Mouse (Mus musculus) stomach, embryonic 15.5 days (tissue): ENCODE measurements around the gene Tmem100. TPM values are rescaled to one million over a fixed set of nuclear protein-coding genes. Genes with fewer than 3 reads are reported as not detected.

ENCODE experiments used
- ATAC-seq: fragments of 200-750 bp; cut with Nextera tagmentation; 2 replicates; pipeline ENCODE4 v1.8.0; 2017; ENCODE audit warnings: low read depth, moderate number of reproducible peaks, moderate TSS enrichment; ENCODE audit not compliant: insufficient read depth, low FRiP score
- H3K27ac ChIP-seq: fragments of 300-500 bp; sonication (generic); 2 replicates; pipeline ENCODE4 v1.5.1; 2015; ENCODE audit warnings: mild to moderate bottlenecking, inconsistent platforms
- H3K27me3 ChIP-seq: fragments of 300-500 bp; sonication (generic); replicated peaks from 2 replicates; pipeline ENCODE4 v1.6.1; 2015; ENCODE audit warnings: inconsistent platforms
- H3K36me3 ChIP-seq: fragments of 300-500 bp; sonication (generic); 2 replicates; pipeline ENCODE4 v1.6.1; 2015; ENCODE audit warnings: inconsistent platforms
- H3K4me1 ChIP-seq: fragments of 300-500 bp; sonication (generic); 2 replicates; pipeline ENCODE4 v1.6.1; 2015; ENCODE audit warnings: inconsistent platforms
- H3K4me2 ChIP-seq: fragments of 300-500 bp; sonication (generic); 2 replicates; pipeline ENCODE4 v1.6.1; 2015; ENCODE audit warnings: mild to moderate bottlenecking, inconsistent platforms
- H3K4me3 ChIP-seq: fragments of 300-500 bp; sonication (generic); replicated peaks from 2 replicates; pipeline ENCODE4 v1.5.1; 2015; ENCODE audit warnings: inconsistent platforms
- H3K9ac ChIP-seq: fragments of 300-500 bp; sonication (generic); 2 replicates; pipeline ENCODE4 v1.6.1; 2015; ENCODE audit warnings: inconsistent platforms
- H3K9me3 ChIP-seq: fragments of 300-500 bp; sonication (generic); 2 replicates; pipeline ENCODE4 v1.6.1; 2016; ENCODE audit warnings: inconsistent platforms
- WGBS: fragments of 180-500 bp; shearing (Covaris S2); methylation state at CpG from one replicate; pipeline ENCODE4 v1.1.7; 2015; 5-methylcytosine and 5-hydroxymethylcytosine counted together
- polyA plus RNA-seq: library from polyadenylated mRNA; unstranded; fragments of >200 nt; fragmentation: Nextera tagmentation; extraction: Ambion mirVana; gene quantifications from 2 replicates; pipeline ENCODE4 v1.2.1, GENCODE M21; 2015

The Tmem100 gene
- polyA plus RNA-seq, 1 experiment from 2014 or later = 27.3 TPM

DNA sequence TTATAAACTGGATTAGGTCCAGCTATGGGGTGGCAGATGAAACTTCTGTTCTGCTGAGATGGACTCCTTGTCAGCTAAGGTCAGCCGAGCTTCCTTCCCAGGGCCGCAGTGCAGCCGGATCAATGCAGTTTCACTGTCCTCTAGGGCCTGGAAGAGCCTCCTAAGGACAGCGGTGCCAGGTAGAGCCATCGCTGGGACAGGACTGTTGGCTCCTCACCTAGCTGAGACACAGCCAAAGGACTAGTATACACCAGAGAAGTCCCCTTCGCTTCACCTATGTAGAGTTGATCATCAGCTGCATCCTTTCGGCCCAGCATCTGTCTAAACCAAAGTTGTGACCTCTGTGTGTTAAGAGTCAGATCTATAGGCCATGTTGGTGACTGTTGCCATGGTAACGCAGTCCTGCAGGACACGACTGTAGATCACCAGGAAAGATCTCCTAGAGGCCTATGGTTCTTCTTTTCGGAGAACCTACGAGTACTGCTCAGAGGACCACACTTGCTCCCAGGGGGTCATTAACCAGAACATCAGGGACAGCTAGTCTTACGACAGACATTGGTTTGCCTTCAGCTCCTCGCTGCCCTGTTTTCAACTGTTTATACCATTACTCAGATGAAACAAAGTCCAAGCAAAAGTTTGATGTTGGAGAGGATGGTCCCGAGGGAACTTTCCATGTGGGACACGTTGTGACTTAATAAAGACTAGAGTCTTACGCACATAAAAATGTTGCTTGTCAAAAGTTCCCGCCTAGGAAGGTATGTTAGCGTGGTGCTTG, 31.0 kb upstream of the Tmem100 start:
- no peak for ATAC-seq
- Histone ChIP-seq H3K4me2 (no peak overlapping the region), H3K9ac (no peak overlapping the region), H3K36me3 (no peaks in the 10 kb centered on the region), H3K4me1 (no peaks in the 10 kb centered on the region), H3K27me3 (no peaks in the 10 kb centered on the region), H3K4me3 (no peak overlapping the region), H3K27ac (no peak overlapping the region), H3K9me3 (no peaks in the 10 kb centered on the region)
- 88% methylated on average over 18 of the region's 18 CpGs for WGBS

DNA sequence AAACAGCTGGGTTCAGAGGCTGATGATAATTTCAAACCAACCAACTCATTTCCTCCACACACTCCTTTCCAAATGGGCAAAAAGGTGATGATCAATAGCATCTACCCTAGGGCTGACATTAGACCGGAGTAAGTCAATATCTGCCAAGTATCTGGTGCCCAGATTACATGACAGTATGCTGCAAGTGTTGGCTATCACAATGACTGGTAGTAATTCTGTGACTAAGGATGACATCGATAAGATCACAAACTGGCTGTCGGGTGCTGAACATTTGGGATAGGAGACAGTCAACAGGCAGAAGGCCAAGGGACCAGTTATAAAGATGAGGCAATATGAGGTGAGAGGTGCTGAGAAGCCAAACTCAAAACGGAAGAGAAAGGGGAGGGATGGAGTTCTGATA, 29.5 kb upstream of the Tmem100 start:
- ATAC-seq = no peak
- H3K4me3 ChIP-seq = no peak overlapping the region

DNA sequence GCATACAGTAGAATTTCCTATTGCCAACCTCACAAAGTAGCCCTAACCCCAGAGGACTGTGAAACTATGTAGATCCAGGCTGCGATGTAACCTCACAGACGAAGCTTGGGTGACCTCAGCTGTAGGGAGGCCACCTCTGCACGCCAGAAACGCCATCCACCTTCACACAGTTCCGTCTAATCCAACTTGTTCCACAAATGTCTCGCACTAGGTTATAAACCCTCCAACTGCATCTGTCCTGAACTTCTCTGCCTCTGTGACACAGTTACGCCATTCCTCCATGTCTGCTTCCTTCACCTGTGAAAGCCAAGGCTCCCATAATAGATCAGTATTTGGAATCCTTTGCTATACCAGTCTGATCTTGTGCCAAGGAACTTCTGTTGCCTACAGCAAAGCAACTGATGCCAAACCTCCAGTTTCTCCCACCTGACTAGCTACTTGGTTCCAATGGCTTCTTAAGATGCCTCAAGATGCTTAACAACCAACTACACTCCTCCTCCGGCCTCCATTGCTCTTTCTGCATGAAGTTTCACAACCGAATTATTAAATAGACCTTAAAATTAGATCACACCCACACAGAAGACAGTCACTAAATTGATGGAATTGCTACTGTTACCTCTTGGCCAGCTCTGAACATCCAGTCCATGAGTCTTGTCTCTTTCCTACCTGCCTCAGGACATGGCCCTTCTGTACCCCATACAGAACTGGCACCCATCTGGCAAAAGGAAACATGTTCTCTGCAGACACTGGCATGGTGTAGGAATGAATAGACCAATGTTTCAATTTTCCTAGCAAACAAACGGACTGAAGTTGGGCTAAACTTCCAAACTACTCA, 28.5 kb upstream of the Tmem100 start:
- 82% methylated on average over 10 of the region's 10 CpGs for WGBS
- Histone ChIP-seq H3K27ac (0 out of 2 replicates have a peak overlapping the region, but pooled peaks have one; percentile 6), H3K27me3 (no peaks in the 10 kb centered on the region), H3K9me3 (no peaks in the 10 kb centered on the region), H3K4me1 (no peaks in the 10 kb centered on the region), H3K4me3 (peak overlapping the region; percentile 56; the same call in 1 of the 2 replicates), H3K9ac (no peak overlapping the region), H3K4me2 (peak overlapping the region; percentile 83), H3K36me3 (no peaks in the 10 kb centered on the region)
- no peak for ATAC-seq

More for the DNA sequence above, 29.5 kb upstream of the Tmem100 start:
- 88% methylated on average over 4 of the region's 4 CpGs for WGBS
- no peak overlapping the region for H3K9ac ChIP-seq
- no peak overlapping the region for H3K4me2 ChIP-seq
- H3K9me3 ChIP-seq = no peaks in the 10 kb centered on the region
- no peak overlapping the region for H3K27ac ChIP-seq
- no peaks in the 10 kb centered on the region for H3K27me3 ChIP-seq
- H3K4me1 ChIP-seq = no peaks in the 10 kb centered on the region
- no peaks in the 10 kb centered on the region for H3K36me3 ChIP-seq

DNA sequence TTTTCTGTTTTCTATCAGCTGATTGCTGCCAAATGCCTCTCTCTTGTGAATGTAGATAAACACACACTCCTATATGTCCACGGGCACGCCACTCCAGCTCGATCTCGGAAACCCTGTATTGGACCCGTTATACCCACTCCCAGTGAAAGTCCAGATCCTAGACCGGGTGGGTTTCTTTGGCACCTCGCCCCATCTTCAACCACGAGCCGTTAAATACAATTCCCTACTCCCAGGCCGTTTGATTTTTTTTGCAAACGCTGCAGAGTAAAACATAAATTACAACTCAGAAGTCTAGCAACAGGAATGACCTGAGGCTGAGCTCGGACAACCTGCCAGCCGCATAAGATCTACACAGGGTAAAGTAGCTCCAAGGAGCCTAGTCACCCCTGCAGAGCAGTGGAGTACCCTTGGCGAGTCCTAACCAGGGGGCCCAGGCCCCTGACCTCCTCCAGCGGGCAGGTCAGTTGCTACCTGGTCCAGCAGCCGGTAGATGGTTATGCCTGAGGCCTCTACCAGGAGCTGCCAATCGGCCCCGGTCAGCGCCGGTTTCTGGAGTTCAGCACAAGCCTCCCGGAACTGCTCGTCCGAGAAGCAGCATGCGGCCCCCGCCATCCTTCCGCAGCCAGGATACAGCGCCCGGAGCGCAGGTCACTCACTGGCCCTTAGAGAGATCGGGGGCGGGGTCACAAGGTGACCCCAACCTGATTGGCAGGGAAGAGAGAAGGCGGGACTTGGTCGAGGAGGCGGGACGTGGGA, 27.7 kb upstream of the Tmem100 start, which contains the start of gene Pctp:
TSS of gene Pctp (minus strand) at position 664 of the 756 bp plus-strand sequence.
- H3K4me3 ChIP-seq = peak within 1 kb of the TSS; percentile 56
- no peaks in the 10 kb centered on the region for H3K4me1 ChIP-seq
- H3K27ac ChIP-seq = peak within 1 kb of the TSS; percentile 6; the same call in 1 of the 2 replicates
- H3K27me3 ChIP-seq = no peaks in the 10 kb centered on the region
- H3K9ac ChIP-seq = peak within 1 kb of the TSS; percentile 51; the same call in 1 of the 2 replicates
- peak; percentile 97 for ATAC-seq
- no peaks in the 10 kb centered on the region for H3K36me3 ChIP-seq
- 8% methylated on average over 35 of the region's 35 CpGs for WGBS
- H3K9me3 ChIP-seq = no peaks in the 10 kb centered on the region
- peak within 1 kb of the TSS; percentile 83 for H3K4me2 ChIP-seq

DNA sequence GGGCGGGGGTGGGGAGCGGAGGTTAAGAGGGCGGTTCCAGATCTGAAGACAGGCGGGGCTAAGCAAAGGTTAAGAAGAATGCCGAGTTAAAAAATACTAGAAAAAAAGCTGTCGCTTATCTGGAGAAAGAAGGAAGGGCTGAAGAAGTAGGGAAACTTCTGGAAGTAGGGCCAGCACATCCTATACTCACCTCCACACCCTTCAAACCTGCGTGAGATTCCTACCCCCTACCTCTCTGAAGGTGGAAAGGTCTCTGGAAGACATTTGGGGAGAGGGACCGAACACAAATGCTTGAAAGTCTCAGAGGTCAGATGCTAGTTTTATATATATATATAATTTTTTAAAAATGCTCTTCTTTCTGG, 27.2 kb upstream of the Tmem100 start:
- peak overlapping the region; percentile 83 for H3K4me2 ChIP-seq
- no peaks in the 10 kb centered on the region for H3K9me3 ChIP-seq
- H3K36me3 ChIP-seq = no peaks in the 10 kb centered on the region
- peak overlapping the region; percentile 56 for H3K4me3 ChIP-seq
- no peak overlapping the region for H3K27ac ChIP-seq
- H3K27me3 ChIP-seq = no peaks in the 10 kb centered on the region
- ATAC-seq = no peak
- no peak overlapping the region for H3K9ac ChIP-seq
- 15% methylated on average over 8 of the region's 8 CpGs for WGBS
- H3K4me1 ChIP-seq = no peaks in the 10 kb centered on the region

DNA sequence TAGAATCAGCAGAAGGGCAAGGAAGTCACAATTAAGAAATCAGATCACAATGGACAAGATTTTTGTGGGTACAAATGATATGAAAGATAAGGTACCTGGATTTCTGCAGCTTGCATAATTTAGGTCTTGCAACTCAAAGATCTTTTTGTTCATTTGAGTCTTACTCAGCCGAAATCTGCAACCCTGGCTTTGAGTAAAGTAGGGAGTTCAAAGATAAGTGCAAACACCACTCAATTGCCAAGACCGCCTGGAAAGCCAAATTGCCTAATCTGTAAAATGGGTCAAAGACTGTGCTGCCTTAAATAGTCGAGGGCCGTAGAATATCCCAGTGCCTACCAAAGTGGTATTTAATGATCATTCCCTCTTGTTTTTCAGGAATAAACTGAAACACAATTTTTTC, 26.8 kb upstream of the Tmem100 start:
- Histone ChIP-seq H3K36me3 (no peaks in the 10 kb centered on the region), H3K27ac (no peak overlapping the region), H3K4me3 (no peak overlapping the region), H3K27me3 (no peaks in the 10 kb centered on the region), H3K9ac (no peak overlapping the region), H3K4me1 (no peaks in the 10 kb centered on the region), H3K9me3 (no peaks in the 10 kb centered on the region), H3K4me2 (peak overlapping the region; percentile 83; the same call in 1 of the 2 replicates)
- WGBS = 91% methylated on average over 4 of the region's 4 CpGs
- ATAC-seq = no peak

DNA sequence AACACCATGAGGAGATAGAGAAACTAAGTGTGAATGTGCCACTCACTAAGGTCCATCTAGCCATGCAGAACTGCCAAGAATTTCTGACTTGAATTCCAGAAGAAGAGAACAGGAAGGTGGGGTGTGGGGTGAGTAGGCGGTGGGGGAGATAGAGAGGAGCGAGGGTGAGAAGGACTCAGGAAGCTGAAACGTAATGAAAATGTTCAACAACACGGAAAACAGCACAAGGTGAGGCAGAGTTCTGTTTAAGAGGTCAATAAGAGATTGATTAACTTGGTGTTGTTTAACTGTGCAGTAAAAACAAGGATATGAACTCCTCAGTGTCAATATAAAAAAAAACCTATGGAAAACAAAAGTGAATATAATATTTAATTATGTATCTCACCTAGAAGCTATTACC, 24.0 kb upstream of the Tmem100 start:
- no peaks in the 10 kb centered on the region for H3K4me1 ChIP-seq
- no peak for ATAC-seq
- H3K36me3 ChIP-seq = no peaks in the 10 kb centered on the region
- no peak overlapping the region for H3K4me3 ChIP-seq
- H3K27me3 ChIP-seq = no peaks in the 10 kb centered on the region
- no peak overlapping the region for H3K9ac ChIP-seq
- WGBS = 55% methylated on average over 4 of the region's 4 CpGs
- H3K4me2 ChIP-seq = no peak overlapping the region
- H3K27ac ChIP-seq = no peak overlapping the region
- H3K9me3 ChIP-seq = no peaks in the 10 kb centered on the region

DNA sequence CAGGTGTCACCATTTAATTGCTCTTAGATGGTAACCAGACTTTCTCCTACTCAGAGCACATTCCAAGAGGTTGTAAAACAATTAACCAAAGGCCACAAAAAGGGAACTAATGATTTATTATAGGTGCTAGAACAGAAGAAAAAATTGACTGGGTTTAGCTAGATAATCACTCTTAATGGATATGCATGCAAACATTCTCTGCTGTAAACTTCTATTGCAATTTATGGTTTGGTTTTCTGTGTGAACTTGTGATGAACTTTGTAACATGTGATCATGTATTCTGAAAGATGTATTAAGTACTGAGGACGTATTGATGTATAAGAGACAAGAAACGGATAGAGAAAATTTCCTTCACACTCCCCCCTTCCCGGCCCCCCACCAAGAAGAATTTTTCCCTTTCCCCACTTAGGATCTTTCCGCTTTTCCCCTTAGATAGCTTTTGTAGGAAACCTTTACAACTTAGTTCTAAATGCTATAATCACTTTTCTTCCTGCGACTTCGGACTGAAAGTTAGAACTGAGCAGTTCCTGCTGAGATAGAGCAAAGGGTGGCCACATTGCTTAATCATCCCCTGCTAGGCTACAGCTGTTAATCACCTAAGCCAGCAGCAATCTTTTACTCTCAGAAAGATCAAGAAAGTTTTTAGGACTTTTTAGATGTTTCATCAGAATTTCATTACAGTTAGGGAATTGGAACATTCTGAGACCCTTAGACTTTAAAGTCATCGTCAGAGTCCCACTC, 22.2 kb upstream of the Tmem100 start:
- no peaks in the 10 kb centered on the region for H3K27me3 ChIP-seq
- no peaks in the 10 kb centered on the region for H3K36me3 ChIP-seq
- no peak overlapping the region for H3K9ac ChIP-seq
- H3K4me1 ChIP-seq = no peaks in the 10 kb centered on the region
- H3K27ac ChIP-seq = no peak overlapping the region
- H3K4me2 ChIP-seq = no peak overlapping the region
- WGBS = 28% methylated on average over 7 of the region's 7 CpGs
- no peak overlapping the region for H3K4me3 ChIP-seq
- no peak for ATAC-seq
- H3K9me3 ChIP-seq = no peaks in the 10 kb centered on the region

DNA sequence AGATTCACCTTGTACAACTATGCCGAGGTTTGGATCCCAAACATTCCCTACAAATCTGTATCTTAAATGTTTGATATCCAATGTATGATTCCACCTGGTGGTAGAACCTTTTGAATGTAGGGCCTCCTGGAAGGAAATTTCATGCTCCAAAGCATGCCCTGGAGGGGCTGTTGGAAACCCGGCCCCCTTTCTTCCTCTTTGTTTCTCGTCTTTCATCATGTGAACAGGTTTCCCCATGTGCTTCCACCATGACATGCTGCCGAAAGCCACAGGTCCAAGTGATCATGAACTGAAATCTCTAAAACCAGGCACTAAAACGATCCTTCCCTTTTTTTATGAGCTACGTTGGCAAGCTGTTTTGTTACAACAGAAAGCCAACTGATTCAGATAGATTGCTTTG, 16.5 kb upstream of the Tmem100 start:
- no peak overlapping the region for H3K4me3 ChIP-seq
- 84% methylated on average over 6 of the region's 6 CpGs for WGBS
- H3K36me3 ChIP-seq = no peaks in the 10 kb centered on the region
- H3K9me3 ChIP-seq = no peaks in the 10 kb centered on the region
- H3K27me3 ChIP-seq = no peaks in the 10 kb centered on the region
- no peak for ATAC-seq
- H3K4me1 ChIP-seq = no peaks in the 10 kb centered on the region
- H3K9ac ChIP-seq = no peak overlapping the region
- no peak overlapping the region for H3K4me2 ChIP-seq
- no peak overlapping the region for H3K27ac ChIP-seq

DNA sequence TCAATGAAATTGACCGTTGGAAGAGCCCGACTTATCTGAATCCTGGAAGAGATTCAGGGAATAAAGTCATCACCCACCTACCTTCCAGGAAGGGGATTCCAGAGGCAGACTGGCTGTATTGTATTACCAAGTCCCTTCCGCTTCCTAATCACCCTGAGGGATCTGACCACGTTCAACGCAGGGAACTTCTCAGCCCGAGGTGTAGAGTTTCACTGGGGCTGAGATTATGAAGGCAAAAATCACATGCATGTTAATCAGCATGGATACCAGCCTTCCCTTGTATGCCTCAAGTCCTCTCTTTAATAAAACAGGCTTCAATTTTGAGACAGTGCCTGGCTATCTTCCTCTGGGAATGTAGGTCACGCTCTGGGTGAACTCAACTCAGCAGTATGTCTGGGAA, 14.9 kb upstream of the Tmem100 start:
- no peak overlapping the region for H3K27ac ChIP-seq
- H3K9ac ChIP-seq = no peak overlapping the region
- 58% methylated on average over 7 of the region's 7 CpGs for WGBS
- H3K27me3 ChIP-seq = no peaks in the 10 kb centered on the region
- H3K4me3 ChIP-seq = no peak overlapping the region
- no peak overlapping the region for H3K4me2 ChIP-seq
- no peaks in the 10 kb centered on the region for H3K36me3 ChIP-seq
- no peak for ATAC-seq
- H3K9me3 ChIP-seq = no peaks in the 10 kb centered on the region
- no peaks in the 10 kb centered on the region for H3K4me1 ChIP-seq

DNA sequence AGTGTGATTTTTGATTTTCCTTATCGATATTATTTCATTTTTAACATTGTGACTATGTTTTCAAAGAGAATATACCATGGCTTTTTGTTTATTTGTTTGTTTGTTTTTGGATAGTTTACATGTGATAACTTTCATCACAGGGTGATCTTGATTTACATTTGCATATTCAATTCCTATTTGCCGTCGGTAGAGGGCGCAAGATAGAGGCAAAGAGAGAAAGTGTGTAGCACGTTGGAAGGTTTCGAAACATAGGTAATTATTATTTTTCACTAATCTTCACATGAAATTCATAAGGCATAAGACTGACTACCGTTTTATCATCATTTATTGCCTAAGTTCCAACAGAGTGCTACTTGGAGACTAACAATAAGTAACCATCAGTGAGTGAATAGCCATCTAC, 11.0 kb upstream of the Tmem100 start:
- Histone ChIP-seq H3K9me3 (no peaks in the 10 kb centered on the region), H3K36me3 (no peaks in the 10 kb centered on the region), H3K9ac (no peak overlapping the region), H3K27me3 (no peaks in the 10 kb centered on the region), H3K4me2 (no peak overlapping the region), H3K4me3 (no peak overlapping the region), H3K27ac (no peak overlapping the region), H3K4me1 (no peaks in the 10 kb centered on the region)
- 17% methylated on average over 7 of the region's 7 CpGs for WGBS
- no peak for ATAC-seq
